Mouse (Mus musculus) fibroblast of lung, adult 2 months (primary cell): ENCODE measurements around the gene Tcte1.
A peak's percentile ranks its signal among the peaks of the same experiment; 100 is the strongest.

Experiments
- DNase-seq: peaks from one replicate; pipeline ENCODE4 v3.0.0-alpha.2; 2011; ENCODE audit warnings: low read depth

Tcte1 gene

GRCm38 (mm10) chr17:45515204-45515726, 8.0 kb upstream of the Tcte1 start:
- DNase-seq, result no peak

GRCm38 (mm10) chr17:45515806-45516205, 7.4 kb upstream of the Tcte1 start:
- DNase-seq, result no peak

- DNase-seq, result peak; percentile 19
Measured at GRCm38 (mm10) chr17:45516488-45516887, 6.7 kb upstream of the Tcte1 start.

GRCm38 (mm10) chr17:45517135-45517534, 6.1 kb upstream of the Tcte1 start:
- DNase-seq, result no peak

- no peak for DNase-seq
Measured at GRCm38 (mm10) chr17:45517549-45518215, 5.6 kb upstream of the Tcte1 start.

- DNase-seq, result no peak
Measured at GRCm38 (mm10) chr17:45518766-45519475, 4.3 kb upstream of the Tcte1 start.

- no peak for DNase-seq
Measured at GRCm38 (mm10) chr17:45520136-45520535, 3.1 kb upstream of the Tcte1 start.

GRCm38 (mm10) chr17:45524961-45525360, 1.7 kb downstream of the Tcte1 start:
- DNase-seq, result no peak

- no peak for DNase-seq
Measured at GRCm38 (mm10) chr17:45526571-45526970, 3.3 kb downstream of the Tcte1 start.

- DNase-seq, result no peak
Measured at GRCm38 (mm10) chr17:45530346-45530782, 7.1 kb downstream of the Tcte1 start.

GRCm38 (mm10) chr17:45532896-45533295, 9.7 kb downstream of the Tcte1 start:
- DNase-seq, result no peak

- no peak for DNase-seq
Measured at GRCm38 (mm10) chr17:45536264-45536663, 13.0 kb downstream of the Tcte1 start.

GRCm38 (mm10) chr17:45538394-45538793, 15.2 kb downstream of the Tcte1 start:
- no peak for DNase-seq

GRCm38 (mm10) chr17:45539664-45540063, 16.4 kb downstream of the Tcte1 start:
- DNase-seq, result no peak

GRCm38 (mm10) chr17:45542129-45542528, 18.9 kb downstream of the Tcte1 start:
- no peak for DNase-seq

GRCm38 (mm10) chr17:45542705-45543104, 19.5 kb downstream of the Tcte1 start:
- DNase-seq, result no peak

- DNase-seq, result no peak
Measured at GRCm38 (mm10) chr17:45543115-45543514, 19.9 kb downstream of the Tcte1 start.

GRCm38 (mm10) chr17:45544001-45544872, 21.0 kb downstream of the Tcte1 start:
- DNase-seq, result no peak

- no peak for DNase-seq
Measured at GRCm38 (mm10) chr17:45544873-45545277, 21.6 kb downstream of the Tcte1 start.

GRCm38 (mm10) chr17:45545278-45545961, 22.2 kb downstream of the Tcte1 start:
- no peak for DNase-seq

GRCm38 (mm10) chr17:45546941-45547340, 23.7 kb downstream of the Tcte1 start:
- no peak for DNase-seq
